Mouse (Mus musculus): ENCODE data around the gene Afmid.

- TF ChIP-seq CTCF (IDR thresholded peaks at IDR 0.05; ENCODE audit: extremely low read depth, insufficient read depth, low read length) (no peak), POLR2A (IDR thresholded peaks at IDR 0.05; ENCODE audit: extremely low read depth, insufficient read depth, low read length) (no peak)
These were observed 15.2 kb downstream of the Afmid start for GRCm38 (mm10) chr11:117840910-117841309.
